Mouse (Mus musculus): ENCODE data around the gene Ints1. TPM values are rescaled to one million over a fixed set of nuclear protein-coding genes. Genes with fewer than 3 reads are reported as not detected.
A peak's percentile ranks its signal among the peaks of the same experiment; 100 is the strongest.

Ints1 gene
- total RNA-seq (2021) (10 to 100 TPM; 40.2 to 40.9 TPM), polyA plus RNA-seq (2012; rRNA removed) (35.1 and 40.3 TPM in 2 replicates)
- long read RNA-seq, full-length matches to known transcripts: 3 of 20 reads
- long read RNA-seq, partial matches to known transcripts: 11 of 20 reads
- long read RNA-seq, other reads (novel, unspliced or antisense): 6 of 20 reads

DNA sequence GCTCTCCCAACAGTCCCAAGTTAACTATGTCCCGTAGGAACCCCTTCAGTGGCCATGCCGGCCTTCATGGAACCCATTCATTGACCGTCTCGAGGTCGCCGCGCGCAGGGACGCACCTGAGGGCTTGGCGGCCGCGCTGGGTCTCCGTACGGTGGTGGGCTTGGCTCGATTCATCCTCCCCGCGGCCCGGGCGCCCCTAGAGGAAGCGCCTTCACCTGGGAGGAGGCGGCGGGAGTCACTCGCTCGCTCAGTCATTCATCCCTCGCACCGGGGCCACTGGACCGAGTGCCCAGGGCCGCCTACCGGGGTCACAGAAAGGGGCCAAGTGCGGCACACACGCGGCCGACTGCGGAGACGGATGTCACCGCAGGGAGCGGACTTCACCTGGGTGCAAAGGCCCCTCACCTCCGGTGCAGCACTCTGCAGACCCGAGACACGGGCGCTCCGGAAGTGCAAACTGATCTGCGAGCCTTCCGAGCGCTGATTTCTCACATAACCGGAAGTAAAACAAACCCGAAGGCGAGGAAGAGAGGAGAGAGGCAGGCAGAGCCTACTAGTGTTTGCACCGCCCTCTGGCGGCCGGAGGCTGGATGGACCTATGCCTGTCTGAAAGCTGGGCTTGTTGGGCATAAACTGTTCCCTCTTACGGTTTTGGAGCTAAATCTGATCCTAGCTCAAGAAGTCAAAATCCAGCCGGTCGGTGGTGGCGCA lies at the start of gene Ints1:
TSS of gene Ints1 (minus strand) at position 459 of the 711 bp plus-strand sequence.
- TF ChIP-seq POLR2A (IDR thresholded peaks at IDR 0.05; ENCODE audit: insufficient read depth, low read depth, low read length): peak; percentile 72
- peak; percentile 95 for TF ChIP-seq EP300 (IDR thresholded peaks at IDR 0.05; ENCODE audit: insufficient read depth, low read depth, low read length)
- TF ChIP-seq CTCF (IDR thresholded peaks at IDR 0.05): peak; percentile 99
- under 1% methylated on average over 55 of the region's 55 CpGs for WGBS

GRCm38 (mm10) chr5:139824531-139824930 lies 49.1 kb upstream of the Ints1 start:
- no peak for DNase-seq
- H3K9ac ChIP-seq (ENCODE audit: low read depth, low read length): no peak overlapping the region
- H3K27me3 ChIP-seq (ENCODE audit: control insufficient read depth, insufficient read depth, low read length): no peaks in the 10 kb centered on the region
- no peaks in the 10 kb centered on the region for H3K79me2 ChIP-seq (replicated peaks; ENCODE audit: control insufficient read depth, insufficient read depth, low read length)
- no peak for TF ChIP-seq POLR2A (IDR thresholded peaks at IDR 0.05; ENCODE audit: insufficient read depth, low read depth, low read length)
- no peak for TF ChIP-seq CTCF (IDR thresholded peaks at IDR 0.05)
- no peak for TF ChIP-seq EP300 (IDR thresholded peaks at IDR 0.05; ENCODE audit: insufficient read depth, low read depth, low read length)
- H3K27ac ChIP-seq: no peak overlapping the region
- H3K4me1 ChIP-seq (ENCODE audit: control insufficient read depth, insufficient read depth, low read length): peaks cover 5% of the 10 kb centered on the region
- H3K4me3 ChIP-seq: no peak overlapping the region
- intact Hi-C loops (cut with DNase I): no loop called here
- H3K36me3 ChIP-seq (ENCODE audit: control insufficient read depth, insufficient read depth, low read length): no peaks in the 10 kb centered on the region
- WGBS: 90% methylated on average over 10 of the region's 10 CpGs

More for the DNA sequence above, at the start of gene Ints1:
- Histone ChIP-seq H3K4me3 (peak within 1 kb of the TSS; percentile 63), H3K27ac (peak within 1 kb of the TSS; percentile 77), H3K27me3 (ENCODE audit: control insufficient read depth, insufficient read depth, low read length) (no peaks in the 10 kb centered on the region), H3K36me3 (ENCODE audit: control insufficient read depth, insufficient read depth, low read length) (no peaks in the 10 kb centered on the region), H3K79me2 (replicated peaks; ENCODE audit: control insufficient read depth, insufficient read depth, low read length) (no peaks in the 10 kb centered on the region), H3K9ac (ENCODE audit: low read depth, low read length) (peak within 1 kb of the TSS; percentile 78), H3K4me1 (ENCODE audit: control insufficient read depth, insufficient read depth, low read length) (no peaks in the 10 kb centered on the region)
- DNase-seq: peak; percentile 93 to 95
- intact Hi-C loops (cut with DNase I): loop anchor here (2.0 kb wide), 2 partner anchors 15 to 51 kb away; partner anchors contain the start of genes Gm26938, Mafk and Psmg3

DNA sequence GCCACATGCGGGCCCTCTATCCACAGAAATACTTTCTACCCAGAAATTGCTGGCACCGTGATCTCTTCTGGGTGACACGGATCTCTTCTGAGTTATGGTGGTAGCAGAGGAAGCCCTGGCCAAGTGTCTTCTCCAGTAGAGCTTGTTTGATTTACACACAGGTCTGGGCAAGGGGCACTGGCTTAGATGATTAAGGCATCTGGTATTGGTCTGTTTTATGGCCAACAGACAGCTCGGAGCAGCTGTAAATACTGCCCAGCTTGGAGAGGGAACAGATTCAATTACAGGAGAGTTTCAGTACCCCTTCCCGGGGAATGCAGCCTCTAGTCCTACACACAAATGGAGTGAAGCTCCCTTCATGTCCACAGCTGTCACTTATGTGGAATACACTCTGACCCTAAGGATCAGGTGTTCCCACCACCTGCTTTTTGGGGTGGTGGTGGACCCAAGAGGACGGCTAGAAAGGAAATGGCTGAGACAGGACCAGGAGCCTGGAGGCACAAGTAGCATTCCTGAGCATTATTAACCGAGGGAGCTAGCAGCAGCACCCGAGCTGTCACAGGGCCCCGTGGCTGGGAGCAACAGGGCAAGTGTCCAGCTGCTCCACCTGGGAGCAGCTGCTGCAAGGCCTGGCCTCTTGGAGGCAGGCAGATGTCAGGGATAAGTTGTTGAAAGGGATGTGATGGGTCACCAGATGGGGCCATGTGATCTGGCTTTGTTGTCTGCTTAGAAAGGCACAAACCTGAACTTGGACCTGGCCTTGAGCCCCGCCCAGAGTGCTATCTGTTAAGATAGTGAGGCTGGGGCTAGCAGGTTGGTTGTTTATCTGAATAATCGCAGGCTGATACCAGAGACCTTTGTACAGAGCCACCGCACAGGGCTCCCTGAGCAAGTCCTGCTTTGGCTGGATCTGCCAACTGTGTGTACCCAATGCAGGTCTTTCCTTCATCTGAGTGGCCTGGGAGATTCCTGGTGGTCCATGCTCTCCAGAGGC lies 46.3 kb upstream of the Ints1 start:
- Histone ChIP-seq H3K79me2 (replicated peaks; ENCODE audit: control insufficient read depth, insufficient read depth, low read length) (no peaks in the 10 kb centered on the region), H3K4me3 (no peak overlapping the region), H3K27ac (no peak overlapping the region), H3K4me1 (ENCODE audit: control insufficient read depth, insufficient read depth, low read length) (peaks cover 4% of the 10 kb centered on the region), H3K9ac (ENCODE audit: low read depth, low read length) (no peak overlapping the region), H3K36me3 (ENCODE audit: control insufficient read depth, insufficient read depth, low read length) (no peaks in the 10 kb centered on the region), H3K27me3 (ENCODE audit: control insufficient read depth, insufficient read depth, low read length) (no peaks in the 10 kb centered on the region)
- DNase-seq: no peak
- 76% methylated on average over 12 of the region's 12 CpGs for WGBS
- TF ChIP-seq EP300 (IDR thresholded peaks at IDR 0.05; ENCODE audit: insufficient read depth, low read depth, low read length) (no peak), POLR2A (IDR thresholded peaks at IDR 0.05; ENCODE audit: insufficient read depth, low read depth, low read length) (no peak), CTCF (IDR thresholded peaks at IDR 0.05) (no peak)
- intact Hi-C loops (cut with DNase I): no loop called here

GRCm38 (mm10) chr5:139819538-139820181 lies 44.2 kb upstream of the Ints1 start, which contains the start of gene Tmem184a:
TSS of gene Tmem184a (minus strand) at chr5:139819917.
- Histone ChIP-seq H3K9ac (ENCODE audit: low read depth, low read length) (no peak within 1 kb of the TSS), H3K4me3 (no peak within 1 kb of the TSS), H3K79me2 (replicated peaks; ENCODE audit: control insufficient read depth, insufficient read depth, low read length) (no peaks in the 10 kb centered on the region), H3K27me3 (ENCODE audit: control insufficient read depth, insufficient read depth, low read length) (no peaks in the 10 kb centered on the region), H3K4me1 (ENCODE audit: control insufficient read depth, insufficient read depth, low read length) (no peaks in the 10 kb centered on the region), H3K36me3 (ENCODE audit: control insufficient read depth, insufficient read depth, low read length) (no peaks in the 10 kb centered on the region), H3K27ac (no peak within 1 kb of the TSS)
- TF ChIP-seq POLR2A (IDR thresholded peaks at IDR 0.05; ENCODE audit: insufficient read depth, low read depth, low read length): no peak
- TF ChIP-seq EP300 (IDR thresholded peaks at IDR 0.05; ENCODE audit: insufficient read depth, low read depth, low read length): no peak
- no peak for TF ChIP-seq CTCF (IDR thresholded peaks at IDR 0.05)
- WGBS: 71% methylated on average over 9 of the region's 9 CpGs
- intact Hi-C loops (cut with DNase I): no loop called here
- DNase-seq: no peak

- no peaks in the 10 kb centered on the region for H3K4me1 ChIP-seq (ENCODE audit: control insufficient read depth, insufficient read depth, low read length)
- WGBS: 43% methylated on average over 4 of the region's 4 CpGs
- H3K27ac ChIP-seq: no peak overlapping the region
- no peak overlapping the region for H3K9ac ChIP-seq (ENCODE audit: low read depth, low read length)
- TF ChIP-seq POLR2A (IDR thresholded peaks at IDR 0.05; ENCODE audit: insufficient read depth, low read depth, low read length) (no peak), EP300 (IDR thresholded peaks at IDR 0.05; ENCODE audit: insufficient read depth, low read depth, low read length) (no peak), CTCF (IDR thresholded peaks at IDR 0.05) (peak; percentile 71)
- intact Hi-C loops (cut with DNase I): no loop called here
- no peak for DNase-seq
- no peaks in the 10 kb centered on the region for H3K36me3 ChIP-seq (ENCODE audit: control insufficient read depth, insufficient read depth, low read length)
- no peak overlapping the region for H3K4me3 ChIP-seq
- H3K27me3 ChIP-seq (ENCODE audit: control insufficient read depth, insufficient read depth, low read length): no peaks in the 10 kb centered on the region
- H3K79me2 ChIP-seq (replicated peaks; ENCODE audit: control insufficient read depth, insufficient read depth, low read length): no peaks in the 10 kb centered on the region
Observed at GRCm38 (mm10) chr5:139818801-139819200, 43.3 kb upstream of the Ints1 start.
